Mouse (Mus musculus) adrenal gland, postnatal 4 days (tissue): ENCODE data around the gene Snap91. TPM values are rescaled to one million over a fixed set of nuclear protein-coding genes. Genes with fewer than 3 reads are reported as not detected.

ENCODE experiments used
- total RNA-seq, 2 experiments: library from RNA; stranded (reverse); gene quantifications; 2 replicates each; pipeline ENCODE4 v1.2.3; 2021

Snap91 gene
- total RNA-seq, 2 experiments from 2014 or later = 33.1 to 36.8 TPM

Other genes starting within 250 kb of the Snap91 start
- gene Me1, start 184.7 kb downstream of the Snap91 start, total RNA-seq = 100 to 1,000 TPM; 339 to 341 TPM
- gene Prss35, start 137.0 kb downstream of the Snap91 start, total RNA-seq = 100 to 1,000 TPM in 1 of 2 experiments, 10 to 100 TPM in 1; 97.7 to 108 TPM
- 1 to 10 TPM; 1.4 to 2.2 TPM for gene Ripply2, start 134.9 kb upstream of the Snap91 start, total RNA-seq
- gene Cyb5r4, start 141.4 kb upstream of the Snap91 start, total RNA-seq = 10 to 100 TPM; 40.9 to 41.4 TPM